Mouse (Mus musculus) neural tube, embryonic 15.5 days (tissue): Measurements from ENCODE around the gene Cytl1. TPM values are rescaled to one million over a fixed set of nuclear protein-coding genes. Genes with fewer than 3 reads are reported as not detected.

Experiments used
- ATAC-seq: fragments of 200-750 bp; cut with Nextera tagmentation; 2 replicates; pipeline ENCODE4 v1.8.0; 2017; ENCODE audit warnings: mild to moderate bottlenecking, moderate TSS enrichment, moderate library complexity; ENCODE audit not compliant: low FRiP score
- H3K27ac ChIP-seq: fragments of 300-500 bp; sonication (generic); replicated peaks from 2 replicates; pipeline ENCODE4 v1.5.1; 2015; ENCODE audit warnings: mild to moderate bottlenecking, inconsistent platforms
- H3K27me3 ChIP-seq: fragments of 300-500 bp; sonication (generic); replicated peaks from 2 replicates; pipeline ENCODE4 v1.6.1; 2015; ENCODE audit warnings: inconsistent platforms
- H3K36me3 ChIP-seq: fragments of 300-500 bp; sonication (generic); 2 replicates; pipeline ENCODE4 v1.6.1; 2015; ENCODE audit warnings: inconsistent platforms
- H3K4me1 ChIP-seq: fragments of 300-500 bp; sonication (generic); 2 replicates; pipeline ENCODE4 v1.6.1; 2015; ENCODE audit warnings: inconsistent platforms
- H3K4me2 ChIP-seq: fragments of 300-500 bp; sonication (generic); 2 replicates; pipeline ENCODE4 v1.6.1; 2015; ENCODE audit warnings: inconsistent platforms, mild to moderate bottlenecking, moderate library complexity
- H3K4me3 ChIP-seq: fragments of 300-500 bp; sonication (generic); replicated peaks from 2 replicates; pipeline ENCODE4 v1.5.1; 2015; ENCODE audit warnings: mild to moderate bottlenecking, inconsistent platforms
- H3K9ac ChIP-seq: fragments of 300-500 bp; sonication (generic); replicated peaks from 2 replicates; pipeline ENCODE4 v1.6.1; 2015; ENCODE audit warnings: mild to moderate bottlenecking, inconsistent platforms
- H3K9me3 ChIP-seq: fragments of 300-500 bp; sonication (generic); replicated peaks from 2 replicates; pipeline ENCODE4 v1.6.1; 2016; ENCODE audit warnings: inconsistent platforms
- WGBS: fragments of 180-500 bp; shearing (Covaris S2); methylation state at CpG from one replicate; pipeline ENCODE4 v1.1.7; 2015; ENCODE audit warnings: mixed read lengths; 5-methylcytosine and 5-hydroxymethylcytosine counted together
- polyA plus RNA-seq: library from polyadenylated mRNA; unstranded; fragments of >200 nt; fragmentation: Nextera tagmentation; extraction: Ambion mirVana; gene quantifications from 2 replicates; pipeline ENCODE4 v1.2.1, GENCODE M21; 2015

Gene Cytl1
- polyA plus RNA-seq: 2.4 and 4.9 TPM in 2 replicates

DNA sequence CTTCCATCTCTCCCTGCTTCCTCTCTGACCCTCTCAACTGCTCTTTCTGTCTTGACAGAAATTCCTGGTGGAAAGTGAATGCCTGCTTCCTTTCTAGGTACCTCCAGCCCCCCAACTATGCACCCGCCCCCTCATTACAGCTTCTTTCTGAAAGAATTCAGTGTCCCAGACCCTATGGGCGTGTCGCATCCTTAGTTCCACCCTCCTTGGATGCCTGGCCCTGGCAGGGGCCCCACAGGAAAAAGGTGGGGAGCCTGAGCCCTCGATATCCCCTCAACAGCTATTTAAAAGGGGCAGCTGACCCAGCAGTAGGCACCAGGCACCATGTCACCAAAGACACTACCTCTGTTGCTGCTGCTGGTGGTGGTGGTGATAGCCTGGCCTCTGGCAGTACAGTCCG lies at the start of gene Cytl1:
Cytl1 (plus strand) TSS at position 296 of the 400 bp plus-strand sequence.
- no peak within 1 kb of the TSS for H3K27ac ChIP-seq
- no peaks in the 10 kb centered on the region for H3K9me3 ChIP-seq
- no peak within 1 kb of the TSS for H3K4me3 ChIP-seq
- H3K4me2 ChIP-seq: no peak within 1 kb of the TSS
- no peaks in the 10 kb centered on the region for H3K4me1 ChIP-seq
- H3K36me3 ChIP-seq: no peaks in the 10 kb centered on the region
- no peak for ATAC-seq
- 33% methylated on average over 5 of the region's 5 CpGs for WGBS
- H3K27me3 ChIP-seq: 0 out of 2 replicates have a peak, but pooled peaks cover 3% of the 10 kb centered on the region
- no peak within 1 kb of the TSS for H3K9ac ChIP-seq

DNA sequence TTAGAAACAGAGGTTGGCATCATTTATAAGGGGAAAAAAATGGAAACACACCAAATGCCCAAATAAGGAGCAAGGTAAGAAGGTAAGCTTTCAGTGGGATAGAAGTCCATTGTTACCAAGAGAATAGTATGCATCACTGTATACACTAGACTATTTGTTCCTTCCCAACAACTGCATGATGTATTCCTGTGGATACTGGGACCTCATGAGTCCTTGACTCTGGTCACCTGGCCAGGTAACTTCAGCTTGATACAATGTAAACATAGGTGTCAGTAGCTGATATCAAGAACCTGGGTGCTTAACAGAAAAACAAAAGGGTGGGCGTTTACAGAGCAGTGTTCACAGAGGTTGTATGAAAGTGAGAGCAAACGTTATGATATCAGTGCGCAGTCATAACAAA lies 42.6 kb upstream of the Cytl1 start:
- Histone ChIP-seq H3K9me3 (no peaks in the 10 kb centered on the region), H3K27ac (no peak overlapping the region), H3K4me2 (no peak overlapping the region), H3K9ac (no peak overlapping the region), H3K4me1 (peaks cover 11% of the 10 kb centered on the region), H3K4me3 (no peak overlapping the region), H3K27me3 (no peaks in the 10 kb centered on the region), H3K36me3 (no peaks in the 10 kb centered on the region)
- ATAC-seq: no peak
- 77% methylated on average over 3 of the region's 3 CpGs for WGBS

DNA sequence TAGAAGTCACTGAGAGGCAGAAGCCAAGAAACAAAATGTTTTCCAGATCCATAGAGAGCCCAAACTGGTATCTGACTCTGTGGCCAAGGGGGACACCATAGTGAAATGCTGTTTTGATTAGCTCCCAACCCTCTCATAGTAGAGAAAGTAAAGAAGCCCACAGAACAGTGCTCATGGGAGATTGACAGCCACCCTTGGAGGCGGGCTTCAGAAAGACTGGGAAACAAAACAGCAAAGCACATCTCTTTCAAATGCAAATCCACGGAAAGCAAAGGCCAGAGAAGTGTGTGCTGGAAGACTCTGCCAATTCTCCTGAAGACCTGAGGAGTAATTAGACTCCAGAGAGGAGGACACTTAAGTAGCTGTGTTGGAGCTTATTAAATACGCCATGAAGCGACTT lies 39.5 kb upstream of the Cytl1 start:
- ATAC-seq: no peak
- Histone ChIP-seq H3K4me3 (no peak overlapping the region), H3K4me1 (peaks cover 16% of the 10 kb centered on the region), H3K27ac (peak overlapping the region; percentile 33; the same call in 1 of the 2 replicates), H3K9me3 (no peaks in the 10 kb centered on the region), H3K36me3 (no peaks in the 10 kb centered on the region), H3K27me3 (no peaks in the 10 kb centered on the region), H3K9ac (no peak overlapping the region), H3K4me2 (no peak overlapping the region)
- 16% methylated on average over 4 of the region's 4 CpGs for WGBS

DNA sequence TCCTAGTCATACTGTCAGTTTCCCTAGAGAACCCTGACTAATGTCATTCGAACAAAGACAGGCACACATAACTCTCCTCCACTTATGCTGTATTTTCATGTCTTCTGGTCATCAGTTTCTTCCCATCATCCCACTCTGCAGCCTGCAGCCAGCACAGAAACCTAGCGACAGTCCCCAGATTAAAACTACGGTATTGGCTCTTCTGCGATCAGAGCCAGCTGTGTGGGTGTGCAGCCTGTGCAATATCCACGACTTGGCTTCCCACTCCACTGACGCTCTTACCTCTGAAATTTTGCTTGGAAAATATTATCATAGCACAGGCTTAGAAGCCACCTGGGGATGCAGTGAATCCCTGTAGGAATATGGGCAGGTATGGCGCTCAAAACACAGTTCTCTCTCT lies 38.0 kb upstream of the Cytl1 start:
- Histone ChIP-seq H3K27ac (no peak overlapping the region), H3K4me1 (peaks cover 16% of the 10 kb centered on the region), H3K36me3 (no peaks in the 10 kb centered on the region), H3K9me3 (no peaks in the 10 kb centered on the region), H3K4me3 (no peak overlapping the region), H3K4me2 (no peak overlapping the region), H3K27me3 (no peaks in the 10 kb centered on the region), H3K9ac (no peak overlapping the region)
- ATAC-seq: no peak
- WGBS: 88% methylated on average over 7 of the region's 7 CpGs

DNA sequence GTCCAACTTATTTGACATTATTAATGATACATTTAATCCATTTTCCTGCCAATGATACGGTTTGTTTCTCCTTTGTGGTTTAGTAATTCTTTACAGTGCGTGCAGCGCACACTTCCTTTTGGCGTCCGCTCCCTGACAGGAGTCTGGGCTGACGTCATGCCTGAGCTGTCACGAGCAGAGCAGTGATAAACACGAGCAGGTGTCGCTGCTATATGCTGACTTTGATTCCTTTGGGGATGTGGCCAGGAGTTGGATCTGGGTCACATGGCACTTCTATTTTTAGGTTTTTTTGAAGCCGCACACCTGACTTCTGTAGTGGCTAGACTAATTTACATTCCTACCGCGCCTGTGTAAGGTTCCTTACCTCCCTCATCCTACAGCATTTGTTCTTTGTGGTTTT lies 35.6 kb upstream of the Cytl1 start:
- peaks cover 16% of the 10 kb centered on the region for H3K4me1 ChIP-seq
- no peaks in the 10 kb centered on the region for H3K9me3 ChIP-seq
- no peak overlapping the region for H3K9ac ChIP-seq
- H3K4me2 ChIP-seq: peak overlapping the region; percentile 19; the same call in 1 of the 2 replicates
- no peak overlapping the region for H3K27ac ChIP-seq
- WGBS: 58% methylated on average over 12 of the region's 12 CpGs
- no peaks in the 10 kb centered on the region for H3K36me3 ChIP-seq
- no peak for ATAC-seq
- no peak overlapping the region for H3K4me3 ChIP-seq
- no peaks in the 10 kb centered on the region for H3K27me3 ChIP-seq

DNA sequence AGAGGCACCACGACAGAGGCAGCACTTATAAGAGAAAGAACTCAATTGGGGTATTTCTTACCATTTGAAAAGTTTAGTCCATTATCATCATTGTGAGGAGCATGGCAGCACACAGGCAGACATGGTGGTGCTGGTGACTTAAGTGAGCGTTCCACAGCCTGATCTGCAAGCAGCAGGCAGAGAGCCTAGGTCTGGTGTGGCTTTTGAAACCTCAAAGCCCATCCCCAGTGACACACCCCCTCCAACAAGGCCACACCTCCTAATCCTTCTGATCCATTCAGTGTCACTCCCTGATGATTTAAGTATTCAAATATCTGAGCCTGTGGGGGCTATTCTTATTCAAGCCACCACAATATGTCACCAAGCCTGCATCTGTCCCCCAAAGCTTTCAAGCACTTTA lies 30.4 kb upstream of the Cytl1 start:
- no peak for ATAC-seq
- Histone ChIP-seq H3K27ac (no peak overlapping the region), H3K9ac (no peak overlapping the region), H3K27me3 (no peaks in the 10 kb centered on the region), H3K4me3 (no peak overlapping the region), H3K4me1 (0 out of 2 replicates have a peak, but pooled peaks cover 2% of the 10 kb centered on the region), H3K9me3 (no peaks in the 10 kb centered on the region), H3K36me3 (no peaks in the 10 kb centered on the region; the same call in 1 of the 2 replicates), H3K4me2 (no peak overlapping the region)
- 81% methylated on average over 2 of the region's 2 CpGs for WGBS

DNA sequence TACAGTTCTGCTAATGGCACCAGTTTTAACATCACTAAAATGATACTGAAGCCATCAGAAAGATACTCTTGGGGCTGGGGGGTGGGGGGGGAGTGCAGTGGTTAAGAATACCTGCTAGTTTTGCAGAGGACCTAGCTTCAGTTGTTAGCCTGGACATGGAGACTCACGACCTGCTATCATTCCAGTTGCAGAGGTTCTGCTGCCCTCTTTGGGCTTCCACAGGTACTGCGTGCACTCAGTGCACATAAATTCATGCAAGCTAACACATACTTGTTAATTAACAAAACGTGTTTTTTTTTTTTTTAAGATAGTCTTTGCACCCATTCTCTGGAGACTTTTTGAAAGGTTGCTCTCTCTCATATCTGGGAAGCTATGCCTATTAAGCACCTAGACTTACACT lies 27.2 kb upstream of the Cytl1 start:
- WGBS: 71% methylated on average over 3 of the region's 3 CpGs
- Histone ChIP-seq H3K4me1 (no peaks in the 10 kb centered on the region), H3K4me3 (no peak overlapping the region), H3K4me2 (no peak overlapping the region), H3K36me3 (peaks cover 2% of the 10 kb centered on the region; the same call in 1 of the 2 replicates), H3K9ac (no peak overlapping the region), H3K27me3 (no peaks in the 10 kb centered on the region), H3K27ac (no peak overlapping the region), H3K9me3 (no peaks in the 10 kb centered on the region)
- no peak for ATAC-seq

DNA sequence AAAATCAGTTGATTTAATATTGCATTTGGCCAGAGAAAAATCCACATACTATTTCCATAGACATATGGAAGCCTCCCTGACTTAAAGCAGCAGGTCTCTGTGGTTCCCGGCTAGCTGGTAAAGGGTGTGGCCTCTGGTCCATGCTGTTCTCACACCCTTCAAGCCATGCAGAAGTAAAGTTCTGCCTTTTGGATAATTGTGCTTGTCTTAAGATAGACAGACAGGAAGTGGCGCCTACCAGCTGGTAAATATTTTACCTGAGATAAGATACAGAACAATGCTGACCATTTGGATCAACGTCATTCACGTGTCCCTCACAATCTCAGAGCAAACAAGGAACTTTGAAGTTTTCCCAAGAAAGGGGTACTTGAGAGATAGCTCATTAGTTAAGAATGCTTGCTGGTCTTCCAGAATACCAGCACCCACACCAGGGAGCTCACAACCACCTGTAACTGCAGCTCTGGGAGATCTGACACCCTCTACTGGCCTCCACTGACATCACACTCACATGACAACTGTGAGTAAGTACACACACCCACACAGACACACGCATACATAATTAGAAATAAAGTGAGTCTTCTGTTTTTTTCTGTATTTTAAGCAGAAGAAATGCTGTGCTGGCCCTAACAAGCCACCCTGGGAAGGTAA lies 25.9 kb upstream of the Cytl1 start:
- no peaks in the 10 kb centered on the region for H3K9me3 ChIP-seq
- no peaks in the 10 kb centered on the region for H3K27me3 ChIP-seq
- H3K27ac ChIP-seq: no peak overlapping the region
- no peak overlapping the region for H3K9ac ChIP-seq
- no peak overlapping the region for H3K4me3 ChIP-seq
- no peak for ATAC-seq
- H3K4me1 ChIP-seq: peaks cover 10% of the 10 kb centered on the region
- 90% methylated on average over 5 of the region's 5 CpGs for WGBS
- no peak overlapping the region for H3K4me2 ChIP-seq
- peaks cover 2% of the 10 kb centered on the region; the same call in 1 of the 2 replicates for H3K36me3 ChIP-seq

DNA sequence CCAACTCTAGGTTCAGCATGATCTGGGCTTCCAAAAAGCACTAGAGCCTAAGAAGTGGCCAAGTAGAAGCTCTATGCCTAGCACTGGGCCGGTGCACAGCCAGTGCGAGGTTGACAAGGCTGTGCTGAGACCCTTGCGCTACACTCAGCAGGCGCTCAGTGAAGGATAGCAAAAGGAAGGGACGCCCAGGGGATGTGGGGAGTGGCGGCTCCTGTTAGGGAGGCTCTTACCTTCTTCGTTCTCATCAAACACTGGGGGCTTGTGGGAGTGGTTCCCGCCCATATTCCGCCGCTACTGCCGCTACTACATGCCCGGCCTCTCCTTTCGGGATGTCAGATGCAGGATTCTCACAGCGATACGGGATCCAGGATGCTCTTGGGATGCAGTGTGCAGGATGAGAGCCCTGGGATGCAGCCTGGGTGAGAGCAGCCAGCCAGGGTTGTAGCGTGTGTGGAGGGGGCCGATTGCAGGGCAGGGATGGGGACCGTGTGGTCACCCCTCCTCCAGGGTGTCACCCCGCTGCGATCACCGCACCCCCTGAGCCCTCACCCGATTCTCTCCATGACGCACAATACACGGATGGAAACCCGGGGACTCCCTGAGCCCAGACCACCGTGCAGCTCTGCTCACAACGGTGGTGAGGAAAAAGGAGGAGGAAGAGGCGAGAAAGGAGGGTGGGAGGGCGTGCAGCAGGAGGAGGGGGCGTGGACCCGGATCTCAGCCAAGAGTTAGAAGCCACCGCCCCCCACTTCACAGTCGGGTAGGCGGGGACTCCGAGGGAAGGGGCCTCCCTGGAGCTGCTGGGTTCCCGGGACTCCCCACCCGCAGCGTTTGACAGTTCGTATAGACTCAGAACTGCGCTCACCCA lies 18.6 kb upstream of the Cytl1 start, which contains the start of gene Stk32b:
Stk32b (minus strand) TSS at position 667 of the 868 bp plus-strand sequence.
- H3K36me3 ChIP-seq: 0 out of 2 replicates have a peak, but pooled peaks cover 2% of the 10 kb centered on the region
- no peaks in the 10 kb centered on the region for H3K9me3 ChIP-seq
- peak within 1 kb of the TSS; percentile 77 for H3K4me2 ChIP-seq
- 1% methylated on average over 40 of the region's 40 CpGs for WGBS
- peaks cover 13% of the 10 kb centered on the region for H3K27me3 ChIP-seq
- H3K4me1 ChIP-seq: peaks cover 43% of the 10 kb centered on the region
- peak; percentile 92 for ATAC-seq
- H3K9ac ChIP-seq: peak within 1 kb of the TSS; percentile 76
- H3K27ac ChIP-seq: peak within 1 kb of the TSS; percentile 86
- peak within 1 kb of the TSS; percentile 58 for H3K4me3 ChIP-seq

DNA sequence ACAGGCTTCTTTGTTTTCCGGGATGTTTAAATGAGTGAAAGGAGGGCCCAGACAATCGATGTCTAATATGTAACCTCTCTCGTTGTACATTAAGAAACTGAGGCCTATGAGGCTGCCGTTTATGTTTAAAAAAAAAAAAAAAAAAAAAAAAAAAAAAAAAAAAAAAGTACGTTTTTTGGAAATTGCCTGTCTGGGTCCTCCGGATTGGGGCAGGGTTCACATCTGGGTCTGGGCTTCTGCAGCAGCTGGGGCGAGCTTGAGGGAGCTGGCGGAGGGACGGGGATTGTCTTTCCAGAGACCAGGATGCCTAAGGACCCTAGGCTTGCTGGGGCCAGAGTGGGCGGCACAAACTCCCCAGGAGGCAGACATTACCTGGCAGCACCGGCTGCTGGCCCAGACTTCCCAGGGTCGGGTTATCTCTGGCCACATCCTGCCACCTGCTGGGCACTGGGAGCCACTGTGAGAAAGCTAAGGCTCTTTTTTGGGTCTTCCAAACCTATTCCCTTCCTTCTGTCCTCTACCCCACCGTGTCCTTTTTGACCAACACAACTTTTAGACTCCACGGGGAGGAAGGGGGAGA lies 17.8 kb upstream of the Cytl1 start:
- no peaks in the 10 kb centered on the region for H3K9me3 ChIP-seq
- H3K27me3 ChIP-seq: peaks cover 13% of the 10 kb centered on the region
- peak overlapping the region; percentile 58 for H3K4me3 ChIP-seq
- ATAC-seq: peak; percentile 77
- H3K4me2 ChIP-seq: peak overlapping the region; percentile 77
- WGBS: 0% methylated on average over 14 of the region's 14 CpGs
- peaks cover 43% of the 10 kb centered on the region for H3K4me1 ChIP-seq
- peak overlapping the region; percentile 76 for H3K9ac ChIP-seq
- H3K27ac ChIP-seq: peak overlapping the region; percentile 86
- no peaks in the 10 kb centered on the region for H3K36me3 ChIP-seq

DNA sequence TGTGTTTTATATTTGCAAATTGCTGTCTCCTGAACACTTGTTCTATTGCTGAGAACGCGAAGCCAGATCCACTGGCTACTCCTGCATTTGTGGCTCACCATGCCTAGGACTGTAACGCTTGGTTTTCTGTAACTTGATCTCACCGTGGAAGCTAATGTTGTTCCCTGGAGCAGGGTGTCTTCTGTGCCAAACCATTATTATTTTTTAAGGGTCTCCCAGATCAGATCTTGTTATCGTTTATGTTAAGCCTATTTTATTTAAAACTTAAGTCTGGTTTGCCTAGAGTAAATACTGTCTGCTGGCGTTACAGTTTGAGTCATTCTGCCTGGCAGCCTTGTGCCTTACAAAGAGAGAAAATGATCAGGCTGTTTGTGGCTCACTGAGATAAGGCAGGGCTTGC lies 14.6 kb upstream of the Cytl1 start:
- peaks cover 13% of the 10 kb centered on the region for H3K27me3 ChIP-seq
- WGBS: 18% methylated on average over 6 of the region's 6 CpGs
- H3K9ac ChIP-seq: no peak overlapping the region
- no peaks in the 10 kb centered on the region for H3K36me3 ChIP-seq
- no peaks in the 10 kb centered on the region for H3K9me3 ChIP-seq
- peak overlapping the region; percentile 41; the same call in 1 of the 2 replicates for H3K27ac ChIP-seq
- no peak overlapping the region for H3K4me3 ChIP-seq
- ATAC-seq: no peak
- no peak overlapping the region for H3K4me2 ChIP-seq
- H3K4me1 ChIP-seq: peaks cover 25% of the 10 kb centered on the region
